Mouse (Mus musculus): ENCODE results near the gene Pdia3. TPM values are rescaled to one million over a fixed set of nuclear protein-coding genes. Genes with fewer than 3 reads are reported as not detected.
A peak's percentile ranks its signal among the peaks of the same experiment; 100 is the strongest.
"Not testable (repeated sequence)": the region's sequence is repeated elsewhere in the genome, so short reads cannot be mapped to it uniquely, and the experiment has no call there.

The Pdia3 gene
- polyA plus RNA-seq, 1 experiment from 2014 or later = 540 TPM

- no peak for ATAC-seq (replicated peaks; ENCODE audit: low FRiP score, low TSS enrichment, low read depth)
These were observed 64.1 kb downstream of the Pdia3 start for GRCm38 (mm10) chr2:121477491-121478266.

DNA sequence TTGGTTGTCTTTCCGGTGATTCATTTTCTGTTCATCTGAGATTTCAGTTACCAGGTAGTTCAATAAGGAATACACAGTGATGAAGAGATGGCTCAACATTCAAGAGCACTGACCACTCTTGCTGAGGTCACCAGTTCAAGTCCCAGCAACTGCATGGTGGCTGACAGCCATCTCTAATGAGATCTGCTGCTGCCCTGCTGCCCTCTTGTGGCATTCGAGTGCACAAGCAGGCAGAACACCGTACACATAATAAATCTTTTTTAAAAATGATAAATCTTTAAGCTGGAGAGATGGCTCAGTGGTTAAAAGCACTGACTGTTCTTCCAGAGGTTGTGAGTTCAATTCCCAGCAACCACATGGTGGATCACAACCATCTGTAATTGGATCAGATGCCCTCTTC is 66.9 kb downstream of the Pdia3 start:
- no peaks in the 10 kb centered on the region for H3K36me3 ChIP-seq (ENCODE audit: control insufficient read depth, insufficient read depth, low read length)
- no peak overlapping the region for H3K9ac ChIP-seq (ENCODE audit: low read length)
- no peak overlapping the region for H3K4me3 ChIP-seq (ENCODE audit: low read depth, low read length)
- no peak overlapping the region for H3K27ac ChIP-seq (ENCODE audit: low read depth)
- no peaks in the 10 kb centered on the region for H3K9me3 ChIP-seq (ENCODE audit: control insufficient read depth, low read length)
- H3K27me3 ChIP-seq (replicated peaks; ENCODE audit: control insufficient read depth, insufficient read depth, low read length) = no peaks in the 10 kb centered on the region
- H3K4me1 ChIP-seq (replicated peaks; ENCODE audit: control insufficient read depth, insufficient read depth, low read length) = no peaks in the 10 kb centered on the region
- H3K4me2 ChIP-seq (ENCODE audit: low read length) = no peak overlapping the region
- DNase-seq (ENCODE audit: low spot score) (peak; percentile 52), ATAC-seq (replicated peaks; ENCODE audit: low FRiP score, low TSS enrichment, low read depth) (no peak)
- WGBS = 56% methylated on average over 3 of the region's 3 CpGs

More at GRCm38 (mm10) chr2:121477491-121478266, 64.1 kb downstream of the Pdia3 start:
- Histone ChIP-seq H3K27ac (ENCODE audit: low read depth) (no peak overlapping the region), H3K4me1 (replicated peaks; ENCODE audit: control insufficient read depth, insufficient read depth, low read length) (peaks cover 3% of the 10 kb centered on the region), H3K9ac (ENCODE audit: low read length) (no peak overlapping the region), H3K4me2 (ENCODE audit: low read length) (no peak overlapping the region), H3K4me3 (ENCODE audit: low read depth, low read length) (no peak overlapping the region), H3K27me3 (replicated peaks; ENCODE audit: control insufficient read depth, insufficient read depth, low read length) (no peaks in the 10 kb centered on the region), H3K36me3 (ENCODE audit: control insufficient read depth, insufficient read depth, low read length) (no peaks in the 10 kb centered on the region), H3K9me3 (ENCODE audit: control insufficient read depth, low read length) (no peaks in the 10 kb centered on the region)
- DNase-seq (ENCODE audit: low spot score) = no peak
- 87% methylated on average over 3 of the region's 3 CpGs for WGBS

- H3K4me3 ChIP-seq (ENCODE audit: low read depth, low read length); H3K27me3 ChIP-seq (replicated peaks; ENCODE audit: control insufficient read depth, insufficient read depth, low read length); H3K9ac ChIP-seq (ENCODE audit: low read length); H3K4me1 ChIP-seq (replicated peaks; ENCODE audit: control insufficient read depth, insufficient read depth, low read length); H3K9me3 ChIP-seq (ENCODE audit: control insufficient read depth, low read length); H3K36me3 ChIP-seq (ENCODE audit: control insufficient read depth, insufficient read depth, low read length); H3K27ac ChIP-seq (ENCODE audit: low read depth); H3K4me2 ChIP-seq (ENCODE audit: low read length): not testable (repeated sequence)
- 85% methylated on average over 13 of the region's 13 CpGs for WGBS
- peak; percentile 41 for DNase-seq (ENCODE audit: low spot score)
- ATAC-seq (replicated peaks; ENCODE audit: low FRiP score, low TSS enrichment, low read depth) = 0 out of 2 replicates have a peak, but pooled peaks have one; percentile 23
These were observed 67.3 kb downstream of the Pdia3 start for GRCm38 (mm10) chr2:121480916-121481315.

DNA sequence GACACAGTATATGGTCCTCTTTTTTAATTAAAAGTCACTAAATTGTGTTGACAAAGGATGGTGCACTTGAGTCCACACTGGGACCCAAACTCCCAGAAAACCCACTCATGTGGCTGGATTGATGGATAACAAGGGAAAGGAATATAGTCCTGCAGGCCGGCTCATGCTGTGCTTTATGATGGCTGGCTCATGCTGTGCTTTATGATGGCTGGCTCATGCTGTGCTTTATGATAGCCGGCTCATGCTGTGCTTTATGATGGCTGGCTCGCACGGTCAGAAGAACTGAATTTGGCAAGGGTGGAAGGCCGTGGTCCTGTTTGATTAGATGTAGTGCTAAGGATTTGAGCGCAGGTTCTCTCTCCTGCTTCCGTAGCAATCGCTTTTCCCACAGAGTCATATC is 70.0 kb downstream of the Pdia3 start:
- H3K9me3 ChIP-seq (ENCODE audit: control insufficient read depth, low read length) = no peaks in the 10 kb centered on the region
- no peak overlapping the region for H3K27ac ChIP-seq (ENCODE audit: low read depth)
- H3K9ac ChIP-seq (ENCODE audit: low read length) = no peak overlapping the region
- DNase-seq (ENCODE audit: low spot score) (peak; percentile 48), ATAC-seq (replicated peaks; ENCODE audit: low FRiP score, low TSS enrichment, low read depth) (no peak)
- no peaks in the 10 kb centered on the region for H3K36me3 ChIP-seq (ENCODE audit: control insufficient read depth, insufficient read depth, low read length)
- H3K4me2 ChIP-seq (ENCODE audit: low read length) = no peak overlapping the region
- no peaks in the 10 kb centered on the region for H3K4me1 ChIP-seq (replicated peaks; ENCODE audit: control insufficient read depth, insufficient read depth, low read length)
- H3K27me3 ChIP-seq (replicated peaks; ENCODE audit: control insufficient read depth, insufficient read depth, low read length) = no peaks in the 10 kb centered on the region
- H3K4me3 ChIP-seq (ENCODE audit: low read depth, low read length) = no peak overlapping the region
- WGBS = 63% methylated on average over 8 of the region's 8 CpGs

- not testable (repeated sequence) for DNase-seq (ENCODE audit: low spot score); H3K4me2 ChIP-seq (ENCODE audit: low read length); H3K9me3 ChIP-seq (ENCODE audit: control insufficient read depth, low read length); H3K4me3 ChIP-seq (ENCODE audit: low read depth, low read length); H3K36me3 ChIP-seq (ENCODE audit: control insufficient read depth, insufficient read depth, low read length); ATAC-seq (replicated peaks; ENCODE audit: low FRiP score, low TSS enrichment, low read depth); H3K4me1 ChIP-seq (replicated peaks; ENCODE audit: control insufficient read depth, insufficient read depth, low read length); H3K27ac ChIP-seq (ENCODE audit: low read depth); H3K27me3 ChIP-seq (replicated peaks; ENCODE audit: control insufficient read depth, insufficient read depth, low read length); H3K9ac ChIP-seq (ENCODE audit: low read length)
- WGBS = 75% methylated on average over 1 of the region's 2 CpGs
These were observed 70.8 kb downstream of the Pdia3 start for GRCm38 (mm10) chr2:121484403-121484802.

Small RNAs within 50 kb of the gene (microRNA-seq; reads per million reads assigned to microRNA genes)
- gene Gm22953 = not detected

Other genes starting within 250 kb of the Pdia3 start
- 51.6 and 58.8 TPM in 2 replicates for gene Tubgcp4, start 243.1 kb upstream of the Pdia3 start, polyA plus RNA-seq (2014; fragmentation: Nextera tagmentation; extraction: Ambion mirVana)
- gene Zscan29, start 242.7 kb upstream of the Pdia3 start, polyA plus RNA-seq (2014; fragmentation: Nextera tagmentation; extraction: Ambion mirVana) = 8.7 and 11.1 TPM in 2 replicates
- gene Trp53bp1, start 142.4 kb upstream of the Pdia3 start, polyA plus RNA-seq (2014; fragmentation: Nextera tagmentation; extraction: Ambion mirVana) = 63.8 and 70.3 TPM in 2 replicates
- gene Map1a, start 124.2 kb upstream of the Pdia3 start, polyA plus RNA-seq (2014; fragmentation: Nextera tagmentation; extraction: Ambion mirVana) = 6.7 and 7.2 TPM in 2 replicates
- 15.0 and 15.3 TPM in 2 replicates for gene Ppip5k1, start 58.4 kb upstream of the Pdia3 start, polyA plus RNA-seq (2014; fragmentation: Nextera tagmentation; extraction: Ambion mirVana)
- 64.4 and 100 TPM in 2 replicates for gene Ckmt1, start 56.1 kb upstream of the Pdia3 start, polyA plus RNA-seq (2014; fragmentation: Nextera tagmentation; extraction: Ambion mirVana)
- not detected in 2 replicates for gene Strc, start 26.6 kb upstream of the Pdia3 start, polyA plus RNA-seq (2014; fragmentation: Nextera tagmentation; extraction: Ambion mirVana)
- gene Catsper2, start within 50 bp of the Pdia3 start, polyA plus RNA-seq (2014; fragmentation: Nextera tagmentation; extraction: Ambion mirVana) = 2.1 and 2.2 TPM in 2 replicates
- gene Ell3, start 30.5 kb downstream of the Pdia3 start, polyA plus RNA-seq (2014; fragmentation: Nextera tagmentation; extraction: Ambion mirVana) = 12.4 and 14.8 TPM in 2 replicates
- 513 and 576 TPM in 2 replicates for gene Serf2, start 35.4 kb downstream of the Pdia3 start, polyA plus RNA-seq (2014; fragmentation: Nextera tagmentation; extraction: Ambion mirVana)
- 84.8 and 93.4 TPM in 2 replicates for gene Hypk, start 39.5 kb downstream of the Pdia3 start, polyA plus RNA-seq (2014; fragmentation: Nextera tagmentation; extraction: Ambion mirVana)
- gene Serinc4, start 43.0 kb downstream of the Pdia3 start, polyA plus RNA-seq (2014; fragmentation: Nextera tagmentation; extraction: Ambion mirVana) = 0.26 and 0.70 TPM in 2 replicates
- 40.9 and 49.4 TPM in 2 replicates for gene Mfap1b, start 60.3 kb downstream of the Pdia3 start, polyA plus RNA-seq (2014; fragmentation: Nextera tagmentation; extraction: Ambion mirVana)
- gene Mfap1a, start 92.9 kb downstream of the Pdia3 start, polyA plus RNA-seq (2014; fragmentation: Nextera tagmentation; extraction: Ambion mirVana) = 20.0 and 23.6 TPM in 2 replicates
- 9.1 and 9.9 TPM in 2 replicates for gene Wdr76, start 92.9 kb downstream of the Pdia3 start, polyA plus RNA-seq (2014; fragmentation: Nextera tagmentation; extraction: Ambion mirVana)